Mouse (Mus musculus) limb, embryonic 11.5 days (tissue): ENCODE data around the gene Tfap4. TPM values are rescaled to one million over a fixed set of nuclear protein-coding genes. Genes with fewer than 3 reads are reported as not detected.

Source experiments
- ATAC-seq: fragments of 200-750 bp; cut with Nextera tagmentation; 2 replicates; pipeline ENCODE4 v1.8.0; 2017; ENCODE audit warnings: low read depth; ENCODE audit not compliant: insufficient number of reproducible peaks, low FRiP score, low TSS enrichment
- DNase-seq: peaks from one replicate; pipeline ENCODE4 v3.0.0-alpha.2; 2015; ENCODE audit warnings: low spot score
- H3K27ac ChIP-seq: fragments of 300-500 bp; sonication (generic); replicated peaks from 2 replicates; pipeline ENCODE4 v1.5.1; 2014; ENCODE audit warnings: low read depth, mild to moderate bottlenecking, low read length
- H3K27me3 ChIP-seq: fragments of 300-500 bp; sonication (generic); 2 replicates; pipeline ENCODE4 v1.6.1; 2014; ENCODE audit warnings: mild to moderate bottlenecking, low read length, mixed read lengths; ENCODE audit not compliant: control insufficient read depth, insufficient read depth
- H3K36me3 ChIP-seq: fragments of 300-500 bp; sonication (generic); 2 replicates; pipeline ENCODE4 v1.6.1; 2014; ENCODE audit warnings: mild to moderate bottlenecking, low read length, moderate library complexity, mixed read lengths; ENCODE audit not compliant: control insufficient read depth, insufficient read depth
- H3K4me1 ChIP-seq: fragments of 300-500 bp; sonication (generic); 2 replicates; pipeline ENCODE4 v1.6.1; 2014; ENCODE audit warnings: low read length, mixed read lengths; ENCODE audit not compliant: control insufficient read depth, insufficient read depth
- H3K4me2 ChIP-seq: fragments of 300-500 bp; sonication (generic); 2 replicates; pipeline ENCODE4 v1.6.1; 2014; ENCODE audit warnings: low read depth, mild to moderate bottlenecking, moderate library complexity; ENCODE audit not compliant: severe bottlenecking
- H3K4me3 ChIP-seq: fragments of 300-500 bp; sonication (generic); 2 replicates; pipeline ENCODE4 v1.5.1; 2014; ENCODE audit warnings: low read depth, low read length
- H3K9ac ChIP-seq: fragments of 300-500 bp; sonication (generic); 2 replicates; pipeline ENCODE4 v1.6.1; 2014; ENCODE audit warnings: mild to moderate bottlenecking, low read length
- H3K9me3 ChIP-seq: fragments of 300-500 bp; sonication (generic); 2 replicates; pipeline ENCODE4 v1.6.1; 2016; ENCODE audit warnings: low read length; ENCODE audit not compliant: control insufficient read depth
- WGBS: fragments of 180-500 bp; shearing (Covaris S2); extraction: QIAGEN DNeasy Blood & Tissue Kit; methylation state at CpG from one replicate; pipeline ENCODE4 v1.1.7; 2014; 5-methylcytosine and 5-hydroxymethylcytosine counted together
- polyA plus RNA-seq: library from polyadenylated mRNA; unstranded; fragments of >200 nt; fragmentation: Nextera tagmentation; extraction: Ambion mirVana; gene quantifications from 2 replicates; pipeline ENCODE4 v1.2.1, GENCODE M21; 2014

Tfap4 gene
- polyA plus RNA-seq, 1 experiment from 2014 or later, result 35.3 TPM

DNA sequence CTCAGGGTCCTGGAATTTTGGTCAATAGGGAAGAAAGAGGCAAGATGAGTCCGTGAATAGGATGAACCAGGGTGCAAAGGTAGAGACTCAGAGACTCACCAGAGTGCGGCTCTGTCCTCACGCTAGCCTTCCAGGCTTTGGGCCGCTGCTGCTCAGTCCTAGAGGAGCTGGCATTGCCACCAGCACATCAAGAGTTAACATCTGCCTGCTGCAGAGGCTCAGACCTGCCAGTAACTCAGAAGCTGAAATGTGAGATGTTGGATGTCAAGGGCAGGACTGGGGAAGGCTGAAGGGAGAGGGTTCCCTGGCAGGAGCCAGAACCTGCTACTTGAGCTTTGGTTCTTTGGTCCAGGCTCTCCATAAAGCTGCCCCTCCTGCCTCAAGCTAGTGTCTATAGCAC is 11.1 kb upstream of the Tfap4 start:
- WGBS, result 47% methylated on average over 4 of the region's 4 CpGs
- ATAC-seq (peak; percentile 59; the same call in 1 of the 2 replicates), DNase-seq (peak; percentile 39)
- H3K9me3 ChIP-seq, result no peaks in the 10 kb centered on the region
- peaks cover 8% of the 10 kb centered on the region; the same call in 1 of the 2 replicates for H3K4me1 ChIP-seq
- H3K4me2 ChIP-seq, result no peak overlapping the region
- H3K4me3 ChIP-seq, result no peak overlapping the region
- no peaks in the 10 kb centered on the region for H3K36me3 ChIP-seq
- no peak overlapping the region for H3K9ac ChIP-seq
- no peak overlapping the region for H3K27ac ChIP-seq
- H3K27me3 ChIP-seq, result no peaks in the 10 kb centered on the region

DNA sequence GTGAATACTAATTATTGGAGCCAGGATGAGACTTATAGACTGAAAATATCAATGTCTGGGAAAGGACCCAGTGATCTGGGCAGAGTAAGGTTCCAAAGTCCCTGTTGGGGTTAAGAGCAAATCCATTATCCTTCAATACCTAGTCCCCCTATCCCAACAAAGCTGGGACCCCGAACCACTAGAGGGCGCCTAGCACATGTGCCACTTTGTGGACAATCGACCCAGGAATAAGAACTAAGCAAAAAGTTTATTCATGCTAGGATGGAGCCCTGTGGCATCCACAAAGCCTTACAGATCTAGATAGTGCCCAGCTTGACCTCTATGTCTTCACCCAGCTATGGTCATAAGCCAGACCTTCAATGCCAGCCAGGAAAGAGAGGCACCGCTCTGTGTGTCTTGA is 8.3 kb upstream of the Tfap4 start:
- Histone ChIP-seq H3K9ac (no peak overlapping the region), H3K4me3 (no peak overlapping the region), H3K27ac (no peak overlapping the region), H3K4me1 (peaks cover 8% of the 10 kb centered on the region; the same call in 1 of the 2 replicates), H3K27me3 (no peaks in the 10 kb centered on the region), H3K36me3 (no peaks in the 10 kb centered on the region), H3K9me3 (no peaks in the 10 kb centered on the region), H3K4me2 (no peak overlapping the region)
- ATAC-seq, result no peak
- peak; percentile 95 for DNase-seq
- WGBS, result 18% methylated on average over 4 of the region's 4 CpGs

GRCm38 (mm10) chr16:4560145-4560952 is 695 bp upstream of the Tfap4 start:
- H3K27ac ChIP-seq, result peak overlapping the region; percentile 89
- peaks cover 14% of the 10 kb centered on the region for H3K4me1 ChIP-seq
- H3K9ac ChIP-seq, result peak overlapping the region; percentile 85
- no peaks in the 10 kb centered on the region for H3K36me3 ChIP-seq
- ATAC-seq, result peak; percentile 45
- DNase-seq, result peak; percentile 82
- 2% methylated on average over 42 of the region's 43 CpGs for WGBS
- peak overlapping the region; percentile 81 for H3K4me3 ChIP-seq
- H3K4me2 ChIP-seq, result peak overlapping the region; percentile 86
- no peaks in the 10 kb centered on the region for H3K9me3 ChIP-seq
- H3K27me3 ChIP-seq, result no peaks in the 10 kb centered on the region

GRCm38 (mm10) chr16:4558980-4559631 is 548 bp downstream of the Tfap4 start:
- no peaks in the 10 kb centered on the region for H3K36me3 ChIP-seq
- under 1% methylated on average over 43 of the region's 43 CpGs for WGBS
- ATAC-seq (peak; percentile 38), DNase-seq (peak; percentile 76)
- peak overlapping the region; percentile 81 for H3K4me3 ChIP-seq
- peak overlapping the region; percentile 86 for H3K4me2 ChIP-seq
- peak overlapping the region; percentile 89 for H3K27ac ChIP-seq
- H3K9me3 ChIP-seq, result no peaks in the 10 kb centered on the region
- H3K9ac ChIP-seq, result peak overlapping the region; percentile 85
- peaks cover 18% of the 10 kb centered on the region for H3K4me1 ChIP-seq
- no peaks in the 10 kb centered on the region for H3K27me3 ChIP-seq

- under 1% methylated on average over 38 of the region's 38 CpGs for WGBS
- Histone ChIP-seq H3K4me1 (peaks cover 21% of the 10 kb centered on the region), H3K9ac (peak overlapping the region; percentile 85), H3K36me3 (no peaks in the 10 kb centered on the region), H3K4me3 (peak overlapping the region; percentile 81), H3K4me2 (peak overlapping the region; percentile 86), H3K27me3 (no peaks in the 10 kb centered on the region), H3K27ac (peak overlapping the region; percentile 89), H3K9me3 (no peaks in the 10 kb centered on the region)
- peak; percentile 96 for DNase-seq
- ATAC-seq, result peak; percentile 80
Observed at GRCm38 (mm10) chr16:4558384-4558979, 1.2 kb downstream of the Tfap4 start.

- Histone ChIP-seq H3K27ac (peak overlapping the region; percentile 89), H3K4me2 (peak overlapping the region; percentile 86), H3K4me3 (peak overlapping the region; percentile 81), H3K27me3 (no peaks in the 10 kb centered on the region), H3K9me3 (no peaks in the 10 kb centered on the region), H3K36me3 (no peaks in the 10 kb centered on the region), H3K4me1 (peaks cover 27% of the 10 kb centered on the region), H3K9ac (peak overlapping the region; percentile 85)
- peak; percentile 73 for DNase-seq
- WGBS, result under 1% methylated on average over 19 of the region's 19 CpGs
- ATAC-seq, result peak; percentile 22; the same call in 1 of the 2 replicates
Observed at GRCm38 (mm10) chr16:4557949-4558348, 1.7 kb downstream of the Tfap4 start.

- no peaks in the 10 kb centered on the region for H3K36me3 ChIP-seq
- DNase-seq, result no peak
- WGBS, result 75% methylated on average over 1 of the region's 1 CpGs
- H3K9me3 ChIP-seq, result no peaks in the 10 kb centered on the region
- no peaks in the 10 kb centered on the region for H3K27me3 ChIP-seq
- H3K4me3 ChIP-seq, result peak overlapping the region; percentile 81; the same call in 1 of the 2 replicates
- H3K4me1 ChIP-seq, result peaks cover 35% of the 10 kb centered on the region
- H3K27ac ChIP-seq, result peak overlapping the region; percentile 38
- no peak for ATAC-seq
- peak overlapping the region; percentile 86 for H3K4me2 ChIP-seq
- H3K9ac ChIP-seq, result peak overlapping the region; percentile 39; the same call in 1 of the 2 replicates
Observed at GRCm38 (mm10) chr16:4557085-4557484, 2.6 kb downstream of the Tfap4 start.

DNA sequence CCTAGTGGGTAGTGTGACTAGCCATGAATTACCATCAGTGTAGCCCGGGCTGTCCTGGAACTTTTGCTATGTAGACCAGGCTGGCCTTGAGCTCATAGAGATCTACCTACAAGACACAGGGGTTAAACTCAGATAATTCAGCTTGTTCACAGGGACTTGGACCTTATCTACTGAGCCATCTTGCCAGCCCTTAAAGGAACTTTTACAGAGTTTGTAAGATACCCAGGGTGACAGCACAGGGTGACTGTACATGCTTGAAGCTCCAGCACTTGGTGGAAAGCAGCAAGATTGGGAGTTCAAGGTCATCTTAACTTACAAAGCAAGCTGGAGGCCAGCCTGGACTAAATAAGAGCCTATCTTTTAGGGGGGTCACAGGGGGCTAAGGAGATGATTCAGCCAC is 4.1 kb downstream of the Tfap4 start:
- no peaks in the 10 kb centered on the region for H3K9me3 ChIP-seq
- ATAC-seq, result no peak
- no peak for DNase-seq
- H3K9ac ChIP-seq, result no peak overlapping the region
- no peak overlapping the region for H3K27ac ChIP-seq
- H3K27me3 ChIP-seq, result no peaks in the 10 kb centered on the region
- peaks cover 43% of the 10 kb centered on the region for H3K4me1 ChIP-seq
- 97% methylated on average over 1 of the region's 1 CpGs for WGBS
- no peak overlapping the region for H3K4me3 ChIP-seq
- H3K36me3 ChIP-seq, result no peaks in the 10 kb centered on the region
- H3K4me2 ChIP-seq, result no peak overlapping the region
